Mouse (Mus musculus): ENCODE data around the gene Sp100. TPM values are rescaled to one million over a fixed set of nuclear protein-coding genes. Genes with fewer than 3 reads are reported as not detected.
"Not testable (repeated sequence)": the region's sequence is repeated elsewhere in the genome, so short reads cannot be mapped to it uniquely, and the experiment has no call there.

Gene Sp100
- 0.29 and 0.58 TPM in 2 replicates for polyA plus RNA-seq (2016; fragmentation: Nextera tagmentation; extraction: Ambion mirVana)

GRCm38 (mm10) chr1:85649881-85650280, at the start of gene Sp100:
Gene Sp100 (plus strand): TSS chr1:85649988.
- H3K4me1 ChIP-seq (replicated peaks); H3K4me3 ChIP-seq; H3K9me3 ChIP-seq; H3K27ac ChIP-seq; DNase-seq (ENCODE audit: low spot score); H3K36me3 ChIP-seq; H3K27me3 ChIP-seq (ENCODE audit: insufficient read depth, poor library complexity, severe bottlenecking): not testable (repeated sequence)
- 75% methylated on average over 6 of the region's 6 CpGs for WGBS

GRCm38 (mm10) chr1:85600078-85600477, 49.7 kb upstream of the Sp100 start, which contains the start of gene Sp140:
Gene Sp140 (plus strand): TSS chr1:85600378.
- H3K9me3 ChIP-seq; H3K36me3 ChIP-seq; H3K27me3 ChIP-seq (ENCODE audit: insufficient read depth, poor library complexity, severe bottlenecking); H3K4me1 ChIP-seq (replicated peaks); H3K27ac ChIP-seq; H3K4me3 ChIP-seq; DNase-seq (ENCODE audit: low spot score): not testable (repeated sequence)
- WGBS: 56% methylated on average over 1 of the region's 5 CpGs

- H3K27me3 ChIP-seq (ENCODE audit: insufficient read depth, poor library complexity, severe bottlenecking); H3K27ac ChIP-seq; H3K9me3 ChIP-seq; H3K36me3 ChIP-seq; DNase-seq (ENCODE audit: low spot score); H3K4me1 ChIP-seq (replicated peaks); H3K4me3 ChIP-seq: not testable (repeated sequence)
- WGBS: 58% methylated on average over 4 of the region's 4 CpGs
Measured at GRCm38 (mm10) chr1:85600794-85601193, 49.0 kb upstream of the Sp100 start.

- 100% methylated on average over 1 of the region's 1 CpGs for WGBS
- not testable (repeated sequence) for H3K27ac ChIP-seq; H3K27me3 ChIP-seq (ENCODE audit: insufficient read depth, poor library complexity, severe bottlenecking)
Measured at GRCm38 (mm10) chr1:85604341-85604740, 45.4 kb upstream of the Sp100 start.

GRCm38 (mm10) chr1:85608361-85608760, 41.4 kb upstream of the Sp100 start:
- 85% methylated on average over 3 of the region's 4 CpGs for WGBS
- H3K27me3 ChIP-seq (ENCODE audit: insufficient read depth, poor library complexity, severe bottlenecking); H3K27ac ChIP-seq; H3K4me3 ChIP-seq; H3K4me1 ChIP-seq (replicated peaks); H3K36me3 ChIP-seq; DNase-seq (ENCODE audit: low spot score); H3K9me3 ChIP-seq: not testable (repeated sequence)

More at GRCm38 (mm10) chr1:85604341-85604740, 45.4 kb upstream of the Sp100 start:
- not testable (repeated sequence) for H3K9me3 ChIP-seq; H3K4me1 ChIP-seq (replicated peaks); H3K4me3 ChIP-seq; H3K36me3 ChIP-seq; DNase-seq (ENCODE audit: low spot score)

- not testable (repeated sequence) for H3K9me3 ChIP-seq; H3K36me3 ChIP-seq; H3K4me3 ChIP-seq; H3K27ac ChIP-seq; DNase-seq (ENCODE audit: low spot score); H3K27me3 ChIP-seq (ENCODE audit: insufficient read depth, poor library complexity, severe bottlenecking); H3K4me1 ChIP-seq (replicated peaks)
- WGBS: no CpG with 5 or more reads among the region's 4 CpGs
Measured at GRCm38 (mm10) chr1:85610581-85610980, 39.2 kb upstream of the Sp100 start.

- not testable (repeated sequence) for H3K4me3 ChIP-seq; DNase-seq (ENCODE audit: low spot score); H3K9me3 ChIP-seq; H3K27me3 ChIP-seq (ENCODE audit: insufficient read depth, poor library complexity, severe bottlenecking); H3K27ac ChIP-seq; H3K4me1 ChIP-seq (replicated peaks); H3K36me3 ChIP-seq
- 88% methylated on average over 3 of the region's 3 CpGs for WGBS
Measured at GRCm38 (mm10) chr1:85615096-85615495, 34.7 kb upstream of the Sp100 start.

GRCm38 (mm10) chr1:85615819-85616218, 34.0 kb upstream of the Sp100 start:
- not testable (repeated sequence) for H3K4me1 ChIP-seq (replicated peaks)
- WGBS: 60% methylated on average over 3 of the region's 3 CpGs

GRCm38 (mm10) chr1:85617161-85617560, 32.6 kb upstream of the Sp100 start:
- not testable (repeated sequence) for H3K4me3 ChIP-seq; H3K27me3 ChIP-seq (ENCODE audit: insufficient read depth, poor library complexity, severe bottlenecking); H3K36me3 ChIP-seq; DNase-seq (ENCODE audit: low spot score); H3K9me3 ChIP-seq; H3K27ac ChIP-seq; H3K4me1 ChIP-seq (replicated peaks)
- 64% methylated on average over 4 of the region's 5 CpGs for WGBS

More at GRCm38 (mm10) chr1:85615819-85616218, 34.0 kb upstream of the Sp100 start:
- not testable (repeated sequence) for DNase-seq (ENCODE audit: low spot score); H3K4me3 ChIP-seq; H3K36me3 ChIP-seq; H3K27me3 ChIP-seq (ENCODE audit: insufficient read depth, poor library complexity, severe bottlenecking); H3K27ac ChIP-seq; H3K9me3 ChIP-seq

- not testable (repeated sequence) for DNase-seq (ENCODE audit: low spot score); H3K27me3 ChIP-seq (ENCODE audit: insufficient read depth, poor library complexity, severe bottlenecking); H3K9me3 ChIP-seq; H3K4me1 ChIP-seq (replicated peaks); H3K36me3 ChIP-seq; H3K4me3 ChIP-seq; H3K27ac ChIP-seq
- 55% methylated on average over 1 of the region's 1 CpGs for WGBS
Measured at GRCm38 (mm10) chr1:85618689-85619088, 31.1 kb upstream of the Sp100 start.

GRCm38 (mm10) chr1:85636936-85637335, 12.9 kb upstream of the Sp100 start:
- H3K27me3 ChIP-seq (ENCODE audit: insufficient read depth, poor library complexity, severe bottlenecking); H3K4me3 ChIP-seq; DNase-seq (ENCODE audit: low spot score); H3K4me1 ChIP-seq (replicated peaks); H3K36me3 ChIP-seq; H3K27ac ChIP-seq: not testable (repeated sequence)
- WGBS: 59% methylated on average over 3 of the region's 3 CpGs
- peaks cover 12% of the 10 kb centered on the region for H3K9me3 ChIP-seq

GRCm38 (mm10) chr1:85638144-85638543, 11.6 kb upstream of the Sp100 start:
- H3K4me1 ChIP-seq (replicated peaks); DNase-seq (ENCODE audit: low spot score); H3K27ac ChIP-seq; H3K27me3 ChIP-seq (ENCODE audit: insufficient read depth, poor library complexity, severe bottlenecking); H3K36me3 ChIP-seq; H3K4me3 ChIP-seq: not testable (repeated sequence)
- peaks cover 12% of the 10 kb centered on the region for H3K9me3 ChIP-seq
- 84% methylated on average over 4 of the region's 4 CpGs for WGBS

GRCm38 (mm10) chr1:85650524-85650923, 736 bp downstream of the Sp100 start:
- 76% methylated on average over 4 of the region's 5 CpGs for WGBS
- not testable (repeated sequence) for H3K36me3 ChIP-seq; DNase-seq (ENCODE audit: low spot score); H3K27ac ChIP-seq; H3K9me3 ChIP-seq; H3K4me1 ChIP-seq (replicated peaks); H3K4me3 ChIP-seq; H3K27me3 ChIP-seq (ENCODE audit: insufficient read depth, poor library complexity, severe bottlenecking)

- not testable (repeated sequence) for H3K27ac ChIP-seq; H3K4me1 ChIP-seq (replicated peaks); DNase-seq (ENCODE audit: low spot score); H3K36me3 ChIP-seq; H3K9me3 ChIP-seq; H3K4me3 ChIP-seq; H3K27me3 ChIP-seq (ENCODE audit: insufficient read depth, poor library complexity, severe bottlenecking)
- 86% methylated on average over 13 of the region's 13 CpGs for WGBS
Measured at GRCm38 (mm10) chr1:85651770-85652275, 2.0 kb downstream of the Sp100 start.

All from hindbrain, embryonic 10.5 days (tissue).